Mouse (Mus musculus) midbrain, embryonic 14.5 days (tissue): ENCODE results near the gene Pctp. TPM values are rescaled to one million over a fixed set of nuclear protein-coding genes. Genes with fewer than 3 reads are reported as not detected.

Experiments used
- ATAC-seq: fragments of 200-750 bp; cut with Nextera tagmentation; 2 replicates; pipeline ENCODE4 v1.8.0; 2017; ENCODE audit warnings: moderate number of reproducible peaks, moderate library complexity; ENCODE audit not compliant: low FRiP score, low TSS enrichment
- DNase-seq: peaks from one replicate; pipeline ENCODE4 v3.0.0-alpha.2; 2015
- H3K27ac ChIP-seq: fragments of 300-500 bp; sonication (generic); replicated peaks from 2 replicates; pipeline ENCODE4 v1.5.1; 2014; ENCODE audit warnings: mild to moderate bottlenecking, low read depth, low read length, moderate library complexity
- H3K27me3 ChIP-seq: fragments of 300-500 bp; sonication (generic); 2 replicates; pipeline ENCODE4 v1.6.1; 2014; ENCODE audit warnings: low read length, control low read depth, mixed read lengths; ENCODE audit not compliant: control insufficient read depth, insufficient read depth
- H3K36me3 ChIP-seq: fragments of 300-500 bp; sonication (generic); 2 replicates; pipeline ENCODE4 v1.6.1; 2014; ENCODE audit warnings: low read length, control low read depth; ENCODE audit not compliant: control insufficient read depth, insufficient read depth
- H3K4me1 ChIP-seq: fragments of 300-500 bp; sonication (generic); 2 replicates; pipeline ENCODE4 v1.6.1; 2014; ENCODE audit warnings: mild to moderate bottlenecking, antibody characterized with exemption, low read length, control low read depth; ENCODE audit not compliant: control insufficient read depth, insufficient read depth
- H3K4me2 ChIP-seq: fragments of 300-500 bp; sonication (generic); 2 replicates; pipeline ENCODE4 v1.6.1; 2014; ENCODE audit warnings: mild to moderate bottlenecking, low read length, moderate library complexity
- H3K4me3 ChIP-seq: fragments of 300-500 bp; sonication (generic); replicated peaks from 2 replicates; pipeline ENCODE4 v1.5.1; 2014; ENCODE audit warnings: low read depth, low read length
- H3K9ac ChIP-seq: fragments of 300-500 bp; sonication (generic); replicated peaks from 2 replicates; pipeline ENCODE4 v1.6.1; 2014; ENCODE audit warnings: mild to moderate bottlenecking, low read length, moderate library complexity
- H3K9me3 ChIP-seq: fragments of 300-500 bp; sonication (generic); 2 replicates; pipeline ENCODE4 v1.6.1; 2016; ENCODE audit warnings: low read length, control low read depth, mixed read lengths; ENCODE audit not compliant: control insufficient read depth
- WGBS: fragments of 180-500 bp; shearing (Covaris S2); extraction: QIAGEN DNeasy Blood & Tissue Kit; methylation state at CpG from one replicate; pipeline ENCODE4 v1.1.7; 2014; 5-methylcytosine and 5-hydroxymethylcytosine counted together
- polyA plus RNA-seq: library from polyadenylated mRNA; unstranded; fragments of >200 nt; fragmentation: Nextera tagmentation; extraction: Ambion mirVana; gene quantifications from 2 replicates; pipeline ENCODE4 v1.2.1, GENCODE M21; 2014

Pctp gene
- polyA plus RNA-seq, 1 experiment from 2014 or later, result 1.3 TPM

DNA sequence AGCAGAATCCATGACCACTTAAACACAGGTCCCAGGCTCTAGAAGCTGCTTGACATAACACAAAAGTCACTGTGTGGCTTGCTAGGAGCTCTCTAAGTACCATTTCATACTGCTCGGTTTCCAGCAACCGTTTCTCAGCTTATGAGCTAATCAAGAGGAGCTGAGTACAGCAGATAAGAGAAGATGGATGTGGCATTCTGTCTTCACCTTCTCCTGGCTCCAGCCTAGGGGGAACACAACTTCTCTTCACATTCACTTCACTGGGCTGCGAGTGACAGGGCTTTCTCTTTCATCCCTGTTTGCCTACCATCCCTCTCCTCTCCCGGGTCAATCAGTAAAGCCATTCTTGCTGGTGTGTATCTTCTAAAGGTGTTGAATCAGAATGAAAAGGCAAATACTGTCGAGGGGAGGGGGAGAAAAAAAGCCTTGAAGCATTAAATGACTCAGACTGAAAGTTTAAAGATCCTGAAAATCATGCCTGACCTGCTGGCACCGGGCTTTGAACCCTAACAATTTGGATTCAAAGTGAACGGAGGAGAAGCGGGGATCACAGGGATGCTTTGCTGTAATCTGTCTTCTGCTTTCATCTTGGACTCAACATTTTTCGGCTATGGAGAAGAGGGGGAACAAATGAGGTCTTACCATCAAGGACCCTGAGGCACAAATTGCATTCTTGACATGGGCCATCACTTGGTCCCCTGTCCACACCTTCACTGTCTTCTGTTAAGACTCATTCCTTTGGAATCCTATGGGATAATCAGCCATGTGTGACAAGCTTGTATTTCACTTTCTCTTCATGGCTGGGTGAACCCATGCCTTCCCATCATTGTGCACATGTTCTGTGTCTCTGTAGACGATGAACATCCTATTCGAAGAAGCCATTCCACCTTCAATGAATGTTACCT is 23.5 kb downstream of the Pctp start:
- no peaks in the 10 kb centered on the region for H3K36me3 ChIP-seq
- H3K4me1 ChIP-seq, result peaks cover 14% of the 10 kb centered on the region
- H3K9me3 ChIP-seq, result no peaks in the 10 kb centered on the region
- no peak overlapping the region for H3K4me3 ChIP-seq
- no peak for ATAC-seq
- H3K27ac ChIP-seq, result no peak overlapping the region
- H3K4me2 ChIP-seq, result no peak overlapping the region
- H3K9ac ChIP-seq, result no peak overlapping the region
- 64% methylated on average over 11 of the region's 11 CpGs for whole genome bisulfite sequencing
- DNase-seq, result no peak
- H3K27me3 ChIP-seq, result no peaks in the 10 kb centered on the region

DNA sequence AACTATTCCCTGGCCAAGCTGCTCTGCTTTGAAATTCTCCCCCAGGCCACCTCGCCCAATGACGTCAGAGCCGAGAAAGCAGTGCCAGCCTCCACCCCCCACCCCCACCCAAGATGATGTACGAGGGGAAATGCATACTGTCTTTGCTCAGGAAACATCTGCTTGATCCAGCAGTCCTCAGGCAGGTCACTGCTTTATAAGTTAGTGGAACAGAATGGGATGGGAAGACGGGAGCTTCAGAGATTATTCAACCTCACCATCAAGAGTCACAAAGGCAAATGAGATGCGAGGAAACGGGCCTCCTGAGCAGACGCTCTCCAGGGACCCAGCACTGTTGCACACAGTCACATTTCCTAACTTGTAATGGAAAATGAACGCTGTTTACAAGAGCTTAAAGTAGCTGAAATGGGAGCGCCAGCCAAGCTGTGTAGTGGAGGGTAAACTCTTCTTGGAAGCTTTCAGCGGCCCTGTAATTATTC is 24.3 kb downstream of the Pctp start:
- 18% methylated on average over 11 of the region's 11 CpGs for WGBS
- Histone ChIP-seq H3K36me3 (no peaks in the 10 kb centered on the region), H3K27me3 (no peaks in the 10 kb centered on the region), H3K4me1 (peaks cover 14% of the 10 kb centered on the region), H3K4me3 (no peak overlapping the region), H3K9ac (no peak overlapping the region), H3K9me3 (no peaks in the 10 kb centered on the region), H3K4me2 (peak overlapping the region; percentile 31), H3K27ac (no peak overlapping the region)
- peak; percentile 47 for DNase-seq
- ATAC-seq, result no peak

DNA sequence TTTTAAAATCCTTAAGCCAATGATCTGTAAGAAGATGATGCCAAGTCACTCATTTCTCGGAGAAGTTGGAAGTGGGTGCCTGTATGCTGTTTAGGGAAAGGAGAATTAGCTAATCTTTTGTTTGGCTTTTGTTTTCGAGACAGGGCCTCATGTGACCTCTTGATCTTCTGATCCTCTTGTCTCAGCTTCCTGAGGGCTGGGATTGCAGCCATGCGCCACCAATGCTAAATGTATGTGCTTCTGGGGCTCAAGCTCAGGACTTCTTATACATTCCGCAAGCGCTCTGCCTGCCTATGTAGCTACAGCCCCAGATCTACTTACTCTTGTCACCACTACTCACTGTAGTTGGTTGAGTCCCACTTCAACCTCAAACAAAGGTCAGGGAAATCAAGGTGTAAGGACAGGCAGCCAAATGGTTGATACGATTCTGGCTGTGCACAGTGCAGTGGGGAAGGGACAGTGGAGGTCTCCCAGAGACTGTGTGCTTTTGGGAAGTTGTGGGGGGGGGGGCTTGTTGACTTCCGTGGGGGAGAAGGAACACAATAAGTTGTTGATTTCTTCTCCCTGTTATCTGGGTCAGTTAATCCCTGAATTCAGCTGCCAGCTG is 24.8 kb downstream of the Pctp start:
- DNase-seq (no peak), ATAC-seq (no peak)
- no peaks in the 10 kb centered on the region for H3K9me3 ChIP-seq
- H3K4me3 ChIP-seq, result no peak overlapping the region
- H3K27ac ChIP-seq, result no peak overlapping the region
- H3K27me3 ChIP-seq, result no peaks in the 10 kb centered on the region
- WGBS, result 33% methylated on average over 7 of the region's 7 CpGs
- H3K9ac ChIP-seq, result no peak overlapping the region
- no peaks in the 10 kb centered on the region for H3K36me3 ChIP-seq
- H3K4me1 ChIP-seq, result peaks cover 14% of the 10 kb centered on the region
- H3K4me2 ChIP-seq, result peak overlapping the region; percentile 31

DNA sequence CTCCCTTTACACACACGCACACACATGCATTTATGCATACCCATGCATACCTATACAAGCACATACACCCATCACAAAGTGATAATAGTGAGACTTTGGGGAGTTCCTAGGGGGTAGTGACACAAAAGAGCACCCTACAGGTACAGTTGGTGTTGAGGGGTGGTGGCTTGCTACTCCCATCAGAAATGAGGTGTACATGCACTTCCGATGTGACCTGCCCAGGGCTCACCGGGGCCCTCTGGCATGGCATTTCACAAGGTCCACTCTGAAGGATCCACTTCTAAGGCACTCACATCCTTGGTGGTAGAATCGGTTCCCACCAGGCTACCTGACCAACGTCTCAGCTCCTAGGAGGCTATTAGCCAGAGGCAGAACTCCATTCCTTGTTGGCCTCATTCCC is 26.3 kb downstream of the Pctp start:
- DNase-seq, result no peak
- Histone ChIP-seq H3K27ac (no peak overlapping the region), H3K4me3 (no peak overlapping the region), H3K36me3 (no peaks in the 10 kb centered on the region), H3K4me2 (no peak overlapping the region), H3K9me3 (no peaks in the 10 kb centered on the region), H3K4me1 (peaks cover 14% of the 10 kb centered on the region), H3K27me3 (no peaks in the 10 kb centered on the region), H3K9ac (no peak overlapping the region)
- no peak for ATAC-seq
- WGBS, result 95% methylated on average over 5 of the region's 5 CpGs

DNA sequence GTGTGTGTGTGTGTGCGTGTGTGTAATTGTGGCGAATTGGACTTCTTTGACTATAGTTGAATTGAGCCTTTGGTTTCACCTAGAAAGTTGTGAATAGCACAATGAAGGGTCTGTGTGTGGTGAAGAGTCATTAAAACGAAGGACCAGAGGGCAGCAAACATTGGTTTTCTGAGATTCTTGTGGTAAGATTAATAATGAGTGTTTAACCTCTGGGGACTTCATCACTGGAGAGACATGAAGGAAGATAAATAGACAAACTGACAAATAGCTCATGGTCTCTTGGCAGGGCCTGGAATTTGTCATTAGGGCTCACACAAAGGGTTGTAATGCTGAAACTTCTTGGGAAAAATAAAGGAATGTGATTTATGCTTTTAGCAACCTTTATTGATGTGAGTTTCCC is 31.4 kb downstream of the Pctp start:
- no peak for DNase-seq
- 81% methylated on average over 3 of the region's 3 CpGs for WGBS
- H3K27me3 ChIP-seq, result no peaks in the 10 kb centered on the region
- ATAC-seq, result no peak
- no peak overlapping the region for H3K9ac ChIP-seq
- H3K4me3 ChIP-seq, result no peak overlapping the region
- H3K9me3 ChIP-seq, result no peaks in the 10 kb centered on the region
- H3K36me3 ChIP-seq, result no peaks in the 10 kb centered on the region
- no peak overlapping the region for H3K4me2 ChIP-seq
- no peak overlapping the region for H3K27ac ChIP-seq
- H3K4me1 ChIP-seq, result no peaks in the 10 kb centered on the region

DNA sequence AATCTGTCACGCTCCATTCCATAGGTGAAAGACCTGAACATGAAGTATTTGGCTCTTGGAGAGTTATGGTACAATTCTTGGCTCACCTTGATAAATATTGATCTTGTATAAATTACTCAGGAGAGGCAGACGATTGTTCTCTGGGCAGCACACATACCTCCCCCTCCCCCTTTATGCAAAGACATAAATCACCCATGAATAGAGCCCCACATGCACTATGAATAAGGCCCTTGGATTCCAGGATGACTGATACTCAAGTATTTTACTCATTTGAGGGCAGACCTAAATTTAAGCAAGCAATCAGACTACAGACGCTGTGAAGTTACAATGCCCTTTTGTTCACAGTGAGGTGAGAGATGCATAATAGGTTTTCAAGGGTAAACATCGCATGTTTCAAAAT is 32.0 kb downstream of the Pctp start:
- Histone ChIP-seq H3K4me1 (no peaks in the 10 kb centered on the region), H3K27me3 (no peaks in the 10 kb centered on the region), H3K27ac (no peak overlapping the region), H3K9me3 (no peaks in the 10 kb centered on the region), H3K36me3 (no peaks in the 10 kb centered on the region), H3K4me3 (no peak overlapping the region), H3K4me2 (no peak overlapping the region), H3K9ac (no peak overlapping the region)
- ATAC-seq, result no peak
- 72% methylated on average over 4 of the region's 4 CpGs for WGBS
- no peak for DNase-seq

DNA sequence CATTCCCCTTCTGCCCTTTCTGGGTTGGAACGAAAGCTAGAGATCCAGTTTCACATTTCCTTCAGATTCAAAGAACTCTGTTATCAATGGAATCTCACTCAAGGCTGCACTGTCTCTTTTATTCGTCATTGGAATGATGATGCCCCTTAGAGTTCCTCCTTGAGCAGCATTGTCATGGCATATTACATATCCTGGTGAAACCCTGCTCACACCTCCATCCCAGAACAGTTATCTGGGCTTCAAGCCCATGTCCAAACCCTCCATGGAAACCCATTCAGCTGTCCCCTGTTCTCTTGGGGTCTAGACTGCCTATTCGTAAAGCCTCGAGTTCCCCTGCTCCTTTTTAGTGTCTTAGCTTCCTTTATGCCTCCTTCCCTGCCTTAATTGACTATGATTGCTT is 33.6 kb downstream of the Pctp start:
- Histone ChIP-seq H3K9ac (no peak overlapping the region), H3K4me1 (no peaks in the 10 kb centered on the region), H3K27me3 (no peaks in the 10 kb centered on the region), H3K27ac (no peak overlapping the region), H3K9me3 (no peaks in the 10 kb centered on the region), H3K36me3 (no peaks in the 10 kb centered on the region), H3K4me2 (no peak overlapping the region), H3K4me3 (no peak overlapping the region)
- DNase-seq (no peak), ATAC-seq (no peak)
- 80% methylated on average over 4 of the region's 4 CpGs for WGBS

DNA sequence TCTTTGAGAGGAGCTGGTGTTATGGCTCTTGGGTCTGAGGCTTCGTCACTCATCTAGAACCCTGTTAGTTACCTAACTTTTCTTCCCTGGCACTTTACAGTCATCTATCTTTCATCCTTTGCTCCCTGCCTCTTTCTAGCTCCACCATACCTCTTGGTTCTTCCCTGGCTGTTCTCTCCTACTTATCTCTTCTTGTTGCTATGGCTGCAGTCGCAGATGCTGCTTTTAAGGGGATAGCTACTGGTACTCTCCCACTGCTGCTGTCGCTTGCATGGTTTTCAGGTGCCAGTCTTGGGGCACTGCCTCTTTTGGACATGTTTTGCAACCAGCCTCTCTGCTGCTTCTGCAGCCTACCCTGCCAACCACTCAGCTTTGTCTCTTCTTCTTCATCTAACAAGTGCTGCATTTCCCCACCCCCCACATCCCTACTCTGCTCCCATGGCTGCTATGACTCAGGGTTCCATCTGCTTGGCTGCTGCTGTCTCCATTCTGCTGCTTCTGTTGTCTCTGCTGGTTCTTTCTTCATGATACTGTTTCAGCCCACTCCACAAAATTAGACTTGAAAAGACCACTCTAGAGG is 51.9 kb downstream of the Pctp start:
- DNase-seq (no peak), ATAC-seq (no peak)
- Histone ChIP-seq H3K4me1 (no peaks in the 10 kb centered on the region), H3K4me2 (no peak overlapping the region), H3K36me3 (no peaks in the 10 kb centered on the region), H3K4me3 (no peak overlapping the region), H3K27me3 (no peaks in the 10 kb centered on the region), H3K9ac (no peak overlapping the region), H3K27ac (no peak overlapping the region), H3K9me3 (no peaks in the 10 kb centered on the region)
- 88% methylated on average over 3 of the region's 3 CpGs for WGBS
